Mouse (Mus musculus) olfactory bulb, adult 2 months (tissue): ENCODE results near the gene Il31ra. TPM values are rescaled to one million over a fixed set of nuclear protein-coding genes. Genes with fewer than 3 reads are reported as not detected.

Experiments
- H3K27ac ChIP-seq: fragments of 200-500 bp; 2 replicates; pipeline ENCODE4 v1.5.1; 2012; ENCODE audit warnings: low read depth, low read length; ENCODE audit not compliant: insufficient read depth
- H3K4me1 ChIP-seq: fragments of 200-500 bp; 2 replicates; pipeline ENCODE4 v1.6.1; 2012; ENCODE audit warnings: low read length; ENCODE audit not compliant: control insufficient read depth, insufficient read depth
- H3K4me3 ChIP-seq: fragments of 200-500 bp; 2 replicates; pipeline ENCODE4 v1.5.1; 2012; ENCODE audit warnings: mild to moderate bottlenecking, low read depth, low read length, moderate library complexity; ENCODE audit not compliant: insufficient read depth
- CTCF ChIP-seq: fragments of 200-500 bp; IDR thresholded peaks from 2 replicates; pipeline ENCODE4 v1.5.1; 2012; ENCODE audit warnings: low read depth, mild to moderate bottlenecking, low read length, moderate library complexity; ENCODE audit not compliant: insufficient read depth
- POLR2A ChIP-seq: fragments of 200-500 bp; IDR thresholded peaks from 2 replicates; pipeline ENCODE4 v1.6.1; 2012; ENCODE audit warnings: mild to moderate bottlenecking, low read depth, low read length, moderate library complexity; ENCODE audit not compliant: insufficient read depth
- WGBS: fragments of 180-500 bp; shearing (Covaris S2); methylation state at CpG from one replicate; pipeline ENCODE4 v1.1.7; 2018; 5-methylcytosine and 5-hydroxymethylcytosine counted together
- polyA plus RNA-seq: library from polyadenylated mRNA; stranded (reverse); fragments of >200 nt; gene quantifications from 2 replicates; pipeline ENCODE4 v1.2.4, GENCODE M21; 2012; ENCODE audit warnings: low replicate concordance; ENCODE audit not compliant: missing spikeins, insufficient read depth, insufficient read length

Il31ra gene
- polyA plus RNA-seq, 1 experiment = not detected

GRCm38 (mm10) chr13:112573800-112574199 is 20.4 kb downstream of the Il31ra start:
- H3K4me3 ChIP-seq = no peak overlapping the region
- no peak overlapping the region for H3K27ac ChIP-seq
- TF ChIP-seq POLR2A (no peak), CTCF (no peak)
- no peaks in the 10 kb centered on the region for H3K4me1 ChIP-seq

GRCm38 (mm10) chr13:112570768-112571167 is 23.4 kb downstream of the Il31ra start:
- TF ChIP-seq POLR2A = no peak
- no peak for TF ChIP-seq CTCF
- no peak overlapping the region for H3K27ac ChIP-seq
- 87% methylated on average over 5 of the region's 5 CpGs for WGBS
- no peaks in the 10 kb centered on the region for H3K4me1 ChIP-seq
- no peak overlapping the region for H3K4me3 ChIP-seq

GRCm38 (mm10) chr13:112569606-112570005 is 24.6 kb downstream of the Il31ra start:
- 66% methylated on average over 4 of the region's 4 CpGs for WGBS
- H3K27ac ChIP-seq = no peak overlapping the region
- H3K4me1 ChIP-seq = no peaks in the 10 kb centered on the region
- no peak for TF ChIP-seq POLR2A
- H3K4me3 ChIP-seq = no peak overlapping the region

DNA sequence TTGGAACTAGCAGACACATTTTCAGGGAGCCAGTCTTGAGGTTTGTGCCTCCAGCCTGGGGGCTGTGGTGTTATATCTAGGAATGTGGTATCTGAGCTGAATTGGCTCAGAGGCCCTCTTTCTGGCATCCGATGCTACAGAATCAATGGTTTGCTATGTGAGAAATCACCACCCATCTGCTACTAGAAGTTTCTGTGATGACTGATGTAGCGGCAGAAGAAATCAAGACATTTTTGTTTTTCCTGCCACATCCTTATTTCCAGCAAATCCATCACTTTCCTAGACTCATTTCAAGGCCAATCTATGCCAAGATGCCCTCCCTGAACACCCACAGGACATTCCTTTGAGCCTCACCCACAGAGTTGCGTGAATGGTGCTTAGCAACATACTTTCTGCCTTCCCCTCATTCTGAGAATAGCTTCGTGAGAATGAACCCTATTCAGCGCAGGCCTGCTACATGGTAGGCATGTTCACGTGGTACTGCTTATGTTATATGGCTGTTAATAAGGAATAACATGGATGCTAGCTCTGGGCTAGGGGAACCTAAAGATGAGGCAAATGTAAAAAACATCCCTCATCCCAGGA is 33.5 kb downstream of the Il31ra start:
- Histone ChIP-seq H3K4me1 (no peaks in the 10 kb centered on the region), H3K4me3 (no peak overlapping the region), H3K27ac (no peak overlapping the region)
- no peak for TF ChIP-seq POLR2A
- no peak for TF ChIP-seq CTCF
- WGBS = 72% methylated on average over 6 of the region's 6 CpGs

- TF ChIP-seq CTCF = no peak
- no peak for TF ChIP-seq POLR2A
- WGBS = 61% methylated on average over 2 of the region's 2 CpGs
- no peak overlapping the region for H3K27ac ChIP-seq
- H3K4me3 ChIP-seq = no peak overlapping the region
- H3K4me1 ChIP-seq = no peaks in the 10 kb centered on the region
Observed at GRCm38 (mm10) chr13:112556501-112556900, 37.7 kb downstream of the Il31ra start.

GRCm38 (mm10) chr13:112553304-112553703 is 40.9 kb downstream of the Il31ra start:
- no peak for TF ChIP-seq POLR2A
- no peak for TF ChIP-seq CTCF

GRCm38 (mm10) chr13:112551641-112552548 is 42.3 kb downstream of the Il31ra start:
- Histone ChIP-seq H3K4me3 (no peak overlapping the region), H3K27ac (no peak overlapping the region), H3K4me1 (no peaks in the 10 kb centered on the region)
- TF ChIP-seq POLR2A = no peak
- no peak for TF ChIP-seq CTCF
- WGBS = 66% methylated on average over 7 of the region's 7 CpGs

More at GRCm38 (mm10) chr13:112553304-112553703, 40.9 kb downstream of the Il31ra start:
- H3K4me3 ChIP-seq = no peak overlapping the region
- no peak overlapping the region for H3K27ac ChIP-seq
- H3K4me1 ChIP-seq = no peaks in the 10 kb centered on the region
- WGBS = 94% methylated on average over 5 of the region's 5 CpGs

- H3K27ac ChIP-seq = no peak overlapping the region
- no peaks in the 10 kb centered on the region for H3K4me1 ChIP-seq
- 89% methylated on average over 10 of the region's 10 CpGs for WGBS
- H3K4me3 ChIP-seq = no peak overlapping the region
- TF ChIP-seq POLR2A (no peak), CTCF (no peak)
Observed at GRCm38 (mm10) chr13:112541223-112541975, 52.8 kb downstream of the Il31ra start.

- no peak for TF ChIP-seq CTCF
- no peak for TF ChIP-seq POLR2A
- 68% methylated on average over 3 of the region's 3 CpGs for WGBS
Observed at GRCm38 (mm10) chr13:112540616-112541015, 53.5 kb downstream of the Il31ra start.

More at GRCm38 (mm10) chr13:112540616-112541015, 53.5 kb downstream of the Il31ra start:
- H3K27ac ChIP-seq = no peak overlapping the region
- no peak overlapping the region for H3K4me3 ChIP-seq
- H3K4me1 ChIP-seq = no peaks in the 10 kb centered on the region
